Mouse (Mus musculus) limb, embryonic 14.5 days (tissue): ENCODE results near the gene Pigm. TPM values are rescaled to one million over a fixed set of nuclear protein-coding genes. Genes with fewer than 3 reads are reported as not detected.

ENCODE experiments used
- ATAC-seq: fragments of 200-750 bp; cut with Nextera tagmentation; 2 replicates; pipeline ENCODE4 v1.8.0; 2017; ENCODE audit warnings: low read depth, moderate number of reproducible peaks, moderate TSS enrichment; ENCODE audit not compliant: low FRiP score
- DNase-seq: peaks from one replicate; pipeline ENCODE4 v3.0.0-alpha.2; 2015; ENCODE audit warnings: low spot score
- H3K27ac ChIP-seq: fragments of 300-500 bp; sonication (generic); replicated peaks from 2 replicates; pipeline ENCODE4 v1.5.1; 2014; ENCODE audit warnings: low read depth, mild to moderate bottlenecking, low read length, moderate library complexity, mixed read lengths
- H3K27me3 ChIP-seq: fragments of 300-500 bp; sonication (generic); 2 replicates; pipeline ENCODE4 v1.6.1; 2014; ENCODE audit warnings: low read length, mixed read lengths; ENCODE audit not compliant: control insufficient read depth, insufficient read depth
- H3K36me3 ChIP-seq: fragments of 300-500 bp; sonication (generic); 2 replicates; pipeline ENCODE4 v1.6.1; 2014; ENCODE audit warnings: mild to moderate bottlenecking, low read length, moderate library complexity, mixed read lengths; ENCODE audit not compliant: control insufficient read depth, insufficient read depth
- H3K4me1 ChIP-seq: fragments of 300-500 bp; sonication (generic); 2 replicates; pipeline ENCODE4 v1.6.1; 2014; ENCODE audit warnings: antibody characterized with exemption, low read length, mixed read lengths; ENCODE audit not compliant: control insufficient read depth, insufficient read depth
- H3K4me2 ChIP-seq: fragments of 300-500 bp; sonication (generic); replicated peaks from 2 replicates; pipeline ENCODE4 v1.6.1; 2014; ENCODE audit warnings: low read depth, mild to moderate bottlenecking, low read length, moderate library complexity; ENCODE audit not compliant: severe bottlenecking
- H3K4me3 ChIP-seq: fragments of 300-500 bp; sonication (generic); replicated peaks from 2 replicates; pipeline ENCODE4 v1.5.1; 2014; ENCODE audit warnings: low read length
- H3K9ac ChIP-seq: fragments of 300-500 bp; sonication (generic); 2 replicates; pipeline ENCODE4 v1.6.1; 2014; ENCODE audit warnings: mild to moderate bottlenecking, low read depth, low read length, moderate library complexity; ENCODE audit not compliant: severe bottlenecking
- H3K9me3 ChIP-seq: fragments of 300-500 bp; sonication (generic); 2 replicates; pipeline ENCODE4 v1.6.1; 2016; ENCODE audit warnings: low read length; ENCODE audit not compliant: control insufficient read depth
- POLR2A ChIP-seq: fragments of 200-500 bp; IDR thresholded peaks from 2 replicates; pipeline ENCODE4 v1.8.0; 2012; ENCODE audit warnings: inconsistent platforms, mild to moderate bottlenecking, moderate library complexity, borderline replicate concordance; ENCODE audit not compliant: insufficient read depth, insufficient read length; ENCODE audit errors: extremely low read depth
- WGBS: fragments of 180-500 bp; shearing (Covaris S2); extraction: QIAGEN DNeasy Blood & Tissue Kit; methylation state at CpG from one replicate; pipeline ENCODE4 v1.1.7; 2014; 5-methylcytosine and 5-hydroxymethylcytosine counted together
- polyA plus RNA-seq, 2 experiments: library from polyadenylated mRNA; depleted of rRNA in 1 of 2; stranded (reverse) in 1 of 2; unstranded in 1 of 2; fragments of >200 nt; fragmentation: Nextera tagmentation in 1 of 2; extraction: Ambion mirVana in 1 of 2; gene quantifications; 2 replicates each; pipeline versions ENCODE4 v1.2.1 to v1.2.3; 2012 to 2014

Gene Pigm
- polyA plus RNA-seq, 2 experiments, result 6.7 to 9.6 TPM

- H3K9ac ChIP-seq, result no peak within 1 kb of the TSS
- DNase-seq (no peak), ATAC-seq (no peak)
- no peak within 1 kb of the TSS for H3K27ac ChIP-seq
- 41% methylated on average over 9 of the region's 9 CpGs for WGBS
- peaks cover 39% of the 10 kb centered on the region for H3K27me3 ChIP-seq
- no peaks in the 10 kb centered on the region for H3K36me3 ChIP-seq
- H3K4me2 ChIP-seq, result no peak within 1 kb of the TSS
- peaks cover 3% of the 10 kb centered on the region; the same call in 1 of the 2 replicates for H3K4me1 ChIP-seq
- no peak for TF ChIP-seq POLR2A
- 0 out of 2 replicates have a peak, but pooled peaks cover 3% of the 10 kb centered on the region for H3K9me3 ChIP-seq
- H3K4me3 ChIP-seq, result no peak within 1 kb of the TSS
Measured at GRCm38 (mm10) chr1:172329131-172329530, 47.2 kb upstream of the Pigm start, which contains the start of gene Kcnj9. TSS of gene Kcnj9 (minus strand) at chr1:172329318.

- no peak overlapping the region for H3K9ac ChIP-seq
- DNase-seq, result no peak
- H3K4me2 ChIP-seq, result no peak overlapping the region
- H3K36me3 ChIP-seq, result no peaks in the 10 kb centered on the region
- H3K4me1 ChIP-seq, result peaks cover 3% of the 10 kb centered on the region; the same call in 1 of the 2 replicates
- H3K27me3 ChIP-seq, result peaks cover 39% of the 10 kb centered on the region
- 0 out of 2 replicates have a peak, but pooled peaks cover 3% of the 10 kb centered on the region for H3K9me3 ChIP-seq
- 77% methylated on average over 6 of the region's 6 CpGs for WGBS
- no peak for TF ChIP-seq POLR2A
- H3K27ac ChIP-seq, result no peak overlapping the region
- H3K4me3 ChIP-seq, result no peak overlapping the region
- ATAC-seq, result no peak
Measured at GRCm38 (mm10) chr1:172329616-172330015, 46.7 kb upstream of the Pigm start.

GRCm38 (mm10) chr1:172331422-172331947 is 44.9 kb upstream of the Pigm start:
- DNase-seq (no peak), ATAC-seq (no peak)
- H3K27ac ChIP-seq, result no peak overlapping the region
- H3K4me2 ChIP-seq, result no peak overlapping the region
- no peaks in the 10 kb centered on the region for H3K36me3 ChIP-seq
- no peak overlapping the region for H3K9ac ChIP-seq
- no peak for TF ChIP-seq POLR2A
- peaks cover 27% of the 10 kb centered on the region for H3K27me3 ChIP-seq
- no peak overlapping the region for H3K4me3 ChIP-seq
- H3K9me3 ChIP-seq, result 0 out of 2 replicates have a peak, but pooled peaks cover 3% of the 10 kb centered on the region
- H3K4me1 ChIP-seq, result no peaks in the 10 kb centered on the region
- 75% methylated on average over 8 of the region's 8 CpGs for WGBS

- ATAC-seq, result no peak
- Histone ChIP-seq H3K4me3 (no peak overlapping the region), H3K27me3 (peaks cover 13% of the 10 kb centered on the region; the same call in 1 of the 2 replicates), H3K4me1 (no peaks in the 10 kb centered on the region), H3K9me3 (no peaks in the 10 kb centered on the region), H3K36me3 (no peaks in the 10 kb centered on the region), H3K4me2 (no peak overlapping the region), H3K27ac (no peak overlapping the region), H3K9ac (no peak overlapping the region)
- WGBS, result 81% methylated on average over 2 of the region's 2 CpGs
- TF ChIP-seq POLR2A, result no peak
- no peak for DNase-seq
Measured at GRCm38 (mm10) chr1:172332925-172333324, 43.4 kb upstream of the Pigm start.

GRCm38 (mm10) chr1:172333512-172333911 is 42.8 kb upstream of the Pigm start:
- peaks cover 7% of the 10 kb centered on the region; the same call in 1 of the 2 replicates for H3K27me3 ChIP-seq
- H3K4me3 ChIP-seq, result no peak overlapping the region
- no peaks in the 10 kb centered on the region for H3K36me3 ChIP-seq
- no peak overlapping the region for H3K27ac ChIP-seq
- ATAC-seq, result no peak
- H3K4me1 ChIP-seq, result no peaks in the 10 kb centered on the region
- no peaks in the 10 kb centered on the region for H3K9me3 ChIP-seq
- TF ChIP-seq POLR2A, result no peak
- H3K4me2 ChIP-seq, result no peak overlapping the region
- H3K9ac ChIP-seq, result no peak overlapping the region
- no peak for DNase-seq
- 25% methylated on average over 3 of the region's 3 CpGs for WGBS
